Mouse (Mus musculus) regulatory T cell (primary cell): ENCODE measurements around the gene Insm2.

Experiments used
- in situ Hi-C: fragments of 300-600 bp; cut with MboI, MseI; formaldehyde crosslinking; loops from one replicate; pipeline ENCODE4 v1.15.1; 2025; ENCODE audit warnings: high pct_unique_total_duplicates

The Insm2 gene

GRCm38 (mm10) chr12:55604411-55604810, 5.2 kb downstream of the Insm2 start:
- in situ Hi-C loops: no loop called here

- in situ Hi-C loops: no loop called here
Observed at GRCm38 (mm10) chr12:55607902-55608301, 8.7 kb downstream of the Insm2 start.

- in situ Hi-C loops: no loop called here
Observed at GRCm38 (mm10) chr12:55610812-55611211, 11.6 kb downstream of the Insm2 start.

GRCm38 (mm10) chr12:55620321-55620720, 21.1 kb downstream of the Insm2 start:
- in situ Hi-C loops: no loop called here

- in situ Hi-C loops: no loop called here
Observed at GRCm38 (mm10) chr12:55622615-55623245, 23.5 kb downstream of the Insm2 start.

- in situ Hi-C loops: no loop called here
Observed at GRCm38 (mm10) chr12:55623254-55623653, 24.0 kb downstream of the Insm2 start.

GRCm38 (mm10) chr12:55626711-55627110, 27.5 kb downstream of the Insm2 start:
- in situ Hi-C loops: no loop called here

- in situ Hi-C loops: no loop called here
Observed at GRCm38 (mm10) chr12:55648011-55648525, 48.8 kb downstream of the Insm2 start.
